Mouse (Mus musculus) urinary bladder, postnatal 14 days (tissue): Measurements from ENCODE around the gene Cflar.
A peak's percentile ranks its signal among the peaks of the same experiment; 100 is the strongest.
"Not testable (repeated sequence)": the region's sequence is repeated elsewhere in the genome, so short reads cannot be mapped to it uniquely, and the experiment has no call there.

ENCODE experiments used
- DNase-seq: peaks from one replicate; pipeline ENCODE4 v3.0.0; 2021; ENCODE audit warnings: low spot score

Gene Cflar

GRCm38 (mm10) chr1:58727747-58728589 is 16.7 kb downstream of the Cflar start:
- no peak for DNase-seq

GRCm38 (mm10) chr1:58728590-58728868 is 17.2 kb downstream of the Cflar start:
- no peak for DNase-seq

GRCm38 (mm10) chr1:58733636-58734035 is 22.3 kb downstream of the Cflar start:
- DNase-seq: no peak

- no peak for DNase-seq
Measured at GRCm38 (mm10) chr1:58734043-58734920, 23.0 kb downstream of the Cflar start.

- no peak for DNase-seq
Measured at GRCm38 (mm10) chr1:58735962-58736361, 24.7 kb downstream of the Cflar start.

GRCm38 (mm10) chr1:58736968-58737367 is 25.7 kb downstream of the Cflar start:
- DNase-seq: no peak

GRCm38 (mm10) chr1:58739529-58739928 is 28.2 kb downstream of the Cflar start:
- no peak for DNase-seq

- DNase-seq: peak; percentile 39
Measured at GRCm38 (mm10) chr1:58742571-58743021, 31.3 kb downstream of the Cflar start.

GRCm38 (mm10) chr1:58743252-58743651 is 31.9 kb downstream of the Cflar start:
- no peak for DNase-seq

- no peak for DNase-seq
Measured at GRCm38 (mm10) chr1:58744645-58745044, 33.3 kb downstream of the Cflar start.

GRCm38 (mm10) chr1:58746880-58747279 is 35.6 kb downstream of the Cflar start:
- peak; percentile 20 for DNase-seq

- no peak for DNase-seq
Measured at GRCm38 (mm10) chr1:58759451-58759850, 48.1 kb downstream of the Cflar start.

GRCm38 (mm10) chr1:58760581-58760980 is 49.3 kb downstream of the Cflar start:
- no peak for DNase-seq

GRCm38 (mm10) chr1:58761391-58762275 is 50.3 kb downstream of the Cflar start:
- peak; percentile 30 for DNase-seq

GRCm38 (mm10) chr1:58762576-58762975 is 51.3 kb downstream of the Cflar start:
- no peak for DNase-seq

GRCm38 (mm10) chr1:58766446-58766845 is 55.1 kb downstream of the Cflar start:
- not testable (repeated sequence) for DNase-seq

GRCm38 (mm10) chr1:58769136-58769535 is 57.8 kb downstream of the Cflar start:
- DNase-seq: no peak

- no peak for DNase-seq
Measured at GRCm38 (mm10) chr1:58769701-58770100, 58.4 kb downstream of the Cflar start.

GRCm38 (mm10) chr1:58770111-58770720 is 58.9 kb downstream of the Cflar start:
- DNase-seq: peak; percentile 54

GRCm38 (mm10) chr1:58772084-58772483 is 60.8 kb downstream of the Cflar start:
- DNase-seq: no peak

- no peak for DNase-seq
Measured at GRCm38 (mm10) chr1:58773280-58773679, 62.0 kb downstream of the Cflar start.

GRCm38 (mm10) chr1:58773905-58774304 is 62.6 kb downstream of the Cflar start:
- no peak for DNase-seq
